Mouse (Mus musculus): Measurements from ENCODE around the gene Cep295nl. TPM values are rescaled to one million over a fixed set of nuclear protein-coding genes. Genes with fewer than 3 reads are reported as not detected.
A peak's percentile ranks its signal among the peaks of the same experiment; 100 is the strongest.

The Cep295nl gene
- polyA plus RNA-seq, 1 experiment, result 0.06 TPM

- H3K27ac ChIP-seq (ENCODE audit: insufficient read depth, low read depth, low read length), result no peak overlapping the region
- TF ChIP-seq POLR2A (IDR thresholded peaks at IDR 0.05; ENCODE audit: low read depth, low read length), result no peak
- TF ChIP-seq CTCF (conservative IDR thresholded peaks at IDR 0.05; ENCODE audit: insufficient read depth, insufficient read length, low read depth, low read length), result no peak
- no peak overlapping the region for H3K4me3 ChIP-seq (ENCODE audit: insufficient read depth, low read depth, low read length)
- no peaks in the 10 kb centered on the region for H3K36me3 ChIP-seq (ENCODE audit: control insufficient read depth, insufficient read depth, low read length)
- DNase-seq, result no peak
- WGBS, result 89% methylated on average over 8 of the region's 8 CpGs
- H3K27me3 ChIP-seq (replicated peaks; ENCODE audit: control insufficient read depth, insufficient read depth, low read length), result no peaks in the 10 kb centered on the region
- no peaks in the 10 kb centered on the region for H3K4me1 ChIP-seq (ENCODE audit: control insufficient read depth, insufficient read depth, low read length)
Measured at GRCm38 (mm10) chr11:118366559-118366958, 24.3 kb upstream of the Cep295nl start.

DNA sequence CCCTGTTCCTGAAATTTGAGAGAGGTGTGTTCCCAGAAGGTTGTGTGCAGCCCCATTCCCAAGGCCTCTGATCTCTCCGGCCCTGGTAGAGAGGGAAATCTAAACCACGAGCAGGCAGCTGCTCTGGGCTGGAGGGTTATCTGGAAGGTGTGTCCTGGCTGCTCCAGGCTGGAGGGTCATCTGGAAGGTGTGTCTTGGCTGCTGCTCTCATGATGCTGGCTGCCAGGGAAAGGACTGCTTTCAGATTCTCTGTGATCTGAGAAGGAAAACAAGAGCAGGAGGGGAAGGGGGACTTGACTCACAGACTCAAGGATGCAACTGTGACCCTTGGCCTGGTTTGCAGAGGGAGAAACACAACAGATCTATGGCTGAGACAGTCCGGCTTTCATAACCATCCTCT lies 23.8 kb upstream of the Cep295nl start:
- H3K4me1 ChIP-seq (ENCODE audit: control insufficient read depth, insufficient read depth, low read length), result no peaks in the 10 kb centered on the region
- no peak overlapping the region for H3K4me3 ChIP-seq (ENCODE audit: insufficient read depth, low read depth, low read length)
- no peak overlapping the region for H3K27ac ChIP-seq (ENCODE audit: insufficient read depth, low read depth, low read length)
- no peaks in the 10 kb centered on the region for H3K27me3 ChIP-seq (replicated peaks; ENCODE audit: control insufficient read depth, insufficient read depth, low read length)
- DNase-seq, result no peak
- no peak for TF ChIP-seq POLR2A (IDR thresholded peaks at IDR 0.05; ENCODE audit: low read depth, low read length)
- no peak for TF ChIP-seq CTCF (conservative IDR thresholded peaks at IDR 0.05; ENCODE audit: insufficient read depth, insufficient read length, low read depth, low read length)
- 82% methylated on average over 3 of the region's 3 CpGs for WGBS
- no peaks in the 10 kb centered on the region for H3K36me3 ChIP-seq (ENCODE audit: control insufficient read depth, insufficient read depth, low read length)

DNA sequence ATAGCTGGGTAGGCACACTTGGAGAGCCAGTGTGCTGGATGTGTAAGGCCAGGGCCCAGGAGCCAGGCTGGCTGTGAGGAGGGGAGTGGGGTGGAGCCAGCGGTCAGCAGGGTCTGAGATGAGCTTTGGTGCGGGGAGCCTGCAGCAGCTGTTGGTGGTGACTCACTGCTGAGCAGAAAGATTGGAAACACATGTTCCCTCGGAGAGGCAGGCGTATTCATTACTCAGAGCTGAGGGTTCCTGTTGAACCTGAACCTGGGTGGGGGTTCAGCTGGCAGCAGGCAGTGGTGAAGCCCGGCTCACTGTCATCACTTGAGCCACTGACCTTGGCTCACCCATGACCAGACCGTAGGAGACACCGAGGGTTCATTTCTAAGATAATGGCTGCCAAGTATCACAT lies 22.9 kb upstream of the Cep295nl start:
- no peak for DNase-seq
- TF ChIP-seq CTCF (conservative IDR thresholded peaks at IDR 0.05; ENCODE audit: insufficient read depth, insufficient read length, low read depth, low read length), result no peak
- TF ChIP-seq POLR2A (IDR thresholded peaks at IDR 0.05; ENCODE audit: low read depth, low read length), result no peak
- Histone ChIP-seq H3K27ac (ENCODE audit: insufficient read depth, low read depth, low read length) (no peak overlapping the region), H3K36me3 (ENCODE audit: control insufficient read depth, insufficient read depth, low read length) (no peaks in the 10 kb centered on the region), H3K4me1 (ENCODE audit: control insufficient read depth, insufficient read depth, low read length) (no peaks in the 10 kb centered on the region), H3K27me3 (replicated peaks; ENCODE audit: control insufficient read depth, insufficient read depth, low read length) (no peaks in the 10 kb centered on the region), H3K4me3 (ENCODE audit: insufficient read depth, low read depth, low read length) (no peak overlapping the region)
- 63% methylated on average over 7 of the region's 7 CpGs for WGBS

GRCm38 (mm10) chr11:118364021-118364420 lies 21.7 kb upstream of the Cep295nl start:
- DNase-seq, result no peak
- no peaks in the 10 kb centered on the region for H3K4me1 ChIP-seq (ENCODE audit: control insufficient read depth, insufficient read depth, low read length)
- WGBS, result 84% methylated on average over 4 of the region's 4 CpGs
- no peaks in the 10 kb centered on the region for H3K36me3 ChIP-seq (ENCODE audit: control insufficient read depth, insufficient read depth, low read length)
- no peak overlapping the region for H3K4me3 ChIP-seq (ENCODE audit: insufficient read depth, low read depth, low read length)
- TF ChIP-seq CTCF (conservative IDR thresholded peaks at IDR 0.05; ENCODE audit: insufficient read depth, insufficient read length, low read depth, low read length) (no peak), POLR2A (IDR thresholded peaks at IDR 0.05; ENCODE audit: low read depth, low read length) (no peak)
- H3K27me3 ChIP-seq (replicated peaks; ENCODE audit: control insufficient read depth, insufficient read depth, low read length), result no peaks in the 10 kb centered on the region
- H3K27ac ChIP-seq (ENCODE audit: insufficient read depth, low read depth, low read length), result no peak overlapping the region

DNA sequence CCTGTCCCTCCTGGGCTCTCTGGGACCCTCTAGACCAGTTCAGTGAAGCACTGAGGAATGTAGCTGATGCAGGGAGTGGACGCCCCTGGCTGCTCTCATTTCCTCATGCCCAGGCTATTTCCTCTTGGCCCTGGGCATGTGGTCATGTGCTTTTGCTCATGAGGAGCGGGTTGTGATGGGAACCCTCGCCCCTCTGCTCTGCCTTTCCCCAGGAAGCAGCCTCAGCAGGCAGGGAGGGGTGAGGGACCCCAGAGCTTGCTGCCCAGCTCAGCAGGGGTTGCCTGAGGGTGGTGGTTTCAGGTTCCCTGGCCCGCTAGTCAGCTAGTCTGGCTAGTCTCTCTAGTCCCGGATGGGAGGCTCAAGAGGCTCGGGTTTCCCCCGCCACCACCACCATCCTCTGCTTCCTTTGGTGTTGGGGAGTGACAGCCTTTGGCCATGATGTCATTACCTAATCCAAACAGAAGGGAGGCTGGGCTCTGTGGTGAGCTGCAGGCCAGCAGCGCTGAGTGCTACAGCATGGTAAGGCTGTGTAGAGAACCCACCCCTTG lies 20.7 kb upstream of the Cep295nl start:
- no peak for TF ChIP-seq POLR2A (IDR thresholded peaks at IDR 0.05; ENCODE audit: low read depth, low read length)
- no peak for TF ChIP-seq CTCF (conservative IDR thresholded peaks at IDR 0.05; ENCODE audit: insufficient read depth, insufficient read length, low read depth, low read length)
- DNase-seq, result peak; percentile 60
- peak overlapping the region; percentile 76 for H3K27ac ChIP-seq (ENCODE audit: insufficient read depth, low read depth, low read length)
- H3K27me3 ChIP-seq (replicated peaks; ENCODE audit: control insufficient read depth, insufficient read depth, low read length), result no peaks in the 10 kb centered on the region
- H3K36me3 ChIP-seq (ENCODE audit: control insufficient read depth, insufficient read depth, low read length), result no peaks in the 10 kb centered on the region
- WGBS, result 8% methylated on average over 8 of the region's 8 CpGs
- H3K4me1 ChIP-seq (ENCODE audit: control insufficient read depth, insufficient read depth, low read length), result no peaks in the 10 kb centered on the region
- H3K4me3 ChIP-seq (ENCODE audit: insufficient read depth, low read depth, low read length), result 0 out of 2 replicates have a peak overlapping the region, but pooled peaks have one; percentile 4

- H3K27me3 ChIP-seq (replicated peaks; ENCODE audit: control insufficient read depth, insufficient read depth, low read length), result no peaks in the 10 kb centered on the region
- TF ChIP-seq POLR2A (IDR thresholded peaks at IDR 0.05; ENCODE audit: low read depth, low read length) (no peak), CTCF (conservative IDR thresholded peaks at IDR 0.05; ENCODE audit: insufficient read depth, insufficient read length, low read depth, low read length) (no peak)
- no peak for DNase-seq
- WGBS, result 45% methylated on average over 1 of the region's 1 CpGs
- H3K27ac ChIP-seq (ENCODE audit: insufficient read depth, low read depth, low read length), result no peak overlapping the region
- no peak overlapping the region for H3K4me3 ChIP-seq (ENCODE audit: insufficient read depth, low read depth, low read length)
- H3K36me3 ChIP-seq (ENCODE audit: control insufficient read depth, insufficient read depth, low read length), result no peaks in the 10 kb centered on the region
- H3K4me1 ChIP-seq (ENCODE audit: control insufficient read depth, insufficient read depth, low read length), result no peaks in the 10 kb centered on the region
Measured at GRCm38 (mm10) chr11:118362501-118362900, 20.2 kb upstream of the Cep295nl start.

GRCm38 (mm10) chr11:118360907-118361341 lies 18.6 kb upstream of the Cep295nl start:
- 41% methylated on average over 10 of the region's 10 CpGs for WGBS
- TF ChIP-seq POLR2A (IDR thresholded peaks at IDR 0.05; ENCODE audit: low read depth, low read length) (no peak), CTCF (conservative IDR thresholded peaks at IDR 0.05; ENCODE audit: insufficient read depth, insufficient read length, low read depth, low read length) (no peak)
- Histone ChIP-seq H3K36me3 (ENCODE audit: control insufficient read depth, insufficient read depth, low read length) (no peaks in the 10 kb centered on the region), H3K27ac (ENCODE audit: insufficient read depth, low read depth, low read length) (no peak overlapping the region), H3K4me3 (ENCODE audit: insufficient read depth, low read depth, low read length) (no peak overlapping the region), H3K4me1 (ENCODE audit: control insufficient read depth, insufficient read depth, low read length) (no peaks in the 10 kb centered on the region), H3K27me3 (replicated peaks; ENCODE audit: control insufficient read depth, insufficient read depth, low read length) (no peaks in the 10 kb centered on the region)
- no peak for DNase-seq

Data from kidney, adult 2 months (tissue).